ENCODE assay signal across 8 mouse cellular contexts in genomic region chr4:138859245-138859644, GRCm38 (mm10). TPM values are rescaled to one million over a fixed set of nuclear protein-coding genes. Genes with fewer than 3 reads are reported as not detected.
A peak's percentile ranks its signal among the peaks of the same experiment; 100 is the strongest.
DNase-seq lines count a peak whose midpoint lies in the region; ATAC-seq lines count a peak whose summit lies in the region.
"Had no signal": no experiment of that assay in that cellular context is flagged by ENCODE, and none has a peak within 500 bp of the region (broad histone marks: within the 10 kb centered on the region; RNA-seq: fewer than 3 reads in every experiment).

No protein-coding gene starts in this region.

- H3K4me1 ChIP-seq in hindbrain, embryonic 12.5 days = peaks cover 6% of the 10 kb centered on the region; the same call in 1 of the 2 replicates
- no peaks in the 10 kb centered on the region for H3K4me1 ChIP-seq in midbrain, embryonic 14.5 days (ENCODE audit: control insufficient read depth, insufficient read depth, low read length)

- peak; percentile 37 for DNase-seq in retina, adult 2 months (ENCODE audit: low read depth, low spot score)
- no peak for DNase-seq in retina, embryonic 14.5 days (ENCODE audit: low spot score)
- peak; percentile 53 to 69 for DNase-seq in cerebellum, postnatal 25 days
- DNase-seq in midbrain, embryonic 14.5 days = peak; percentile 86
- no peak for DNase-seq in ovary, postnatal 10 days (ENCODE audit: low spot score)

- peak overlapping the region; percentile 14 for H3K4me3 ChIP-seq in hindbrain, embryonic 12.5 days
- peak overlapping the region; percentile 30 for H3K4me3 ChIP-seq in midbrain, embryonic 14.5 days (replicated peaks; ENCODE audit: low read depth, low read length)

- 22% methylated on average over 9 of the region's 9 CpGs for whole genome bisulfite sequencing in hindbrain, embryonic 12.5 days
- 12% methylated on average over 9 of the region's 9 CpGs for WGBS in midbrain, embryonic 14.5 days

- no peaks in the 10 kb centered on the region for H3K27me3 ChIP-seq in hindbrain, embryonic 12.5 days
- no peaks in the 10 kb centered on the region for H3K27me3 ChIP-seq in midbrain, embryonic 14.5 days (ENCODE audit: control insufficient read depth, insufficient read depth, low read length)

- no peak overlapping the region for H3K27ac ChIP-seq in hindbrain, embryonic 12.5 days
- no peak overlapping the region; the same call in 1 of the 2 replicates for H3K27ac ChIP-seq in midbrain, embryonic 14.5 days (replicated peaks; ENCODE audit: low read depth, low read length)

- peak overlapping the region; percentile 40 for H3K4me2 ChIP-seq in hindbrain, embryonic 12.5 days (replicated peaks)
- peak overlapping the region; percentile 49 for H3K4me2 ChIP-seq in midbrain, embryonic 14.5 days (ENCODE audit: low read length)

- ATAC-seq in hindbrain, embryonic 12.5 days (ENCODE audit: low FRiP score) = 0 out of 2 replicates have a peak, but pooled peaks have one; percentile 66
- no peak; the same call in 1 of the 2 replicates for ATAC-seq in midbrain, embryonic 14.5 days (ENCODE audit: low FRiP score, low TSS enrichment)
- no peak for ATAC-seq in activated CD4-positive, CD25-positive, alpha-beta regulatory T cell, adult 4 months

- no peak overlapping the region for H3K9ac ChIP-seq in hindbrain, embryonic 12.5 days
- H3K9ac ChIP-seq in midbrain, embryonic 14.5 days (replicated peaks; ENCODE audit: low read length) = no peak overlapping the region

- H3K36me3 ChIP-seq in hindbrain, embryonic 12.5 days = no peaks in the 10 kb centered on the region
- no peaks in the 10 kb centered on the region for H3K36me3 ChIP-seq in midbrain, embryonic 14.5 days (ENCODE audit: control insufficient read depth, insufficient read depth, low read length)

- H3K9me3 ChIP-seq in hindbrain, embryonic 12.5 days (replicated peaks) = no peaks in the 10 kb centered on the region
- no peaks in the 10 kb centered on the region for H3K9me3 ChIP-seq in midbrain, embryonic 14.5 days (ENCODE audit: control insufficient read depth, low read length)

RNA-seq across cellular contexts. Expression of gene Pla2g5, which starts 4.0 kb away (rescaled TPM):
- not detected in 2 replicates for polyA plus RNA-seq in hindbrain, embryonic 12.5 days (2016; fragmentation: Nextera tagmentation; extraction: Ambion mirVana)
- 0.23 and 0.87 TPM in 2 replicates for polyA plus RNA-seq in midbrain, embryonic 14.5 days (2014; fragmentation: Nextera tagmentation; extraction: Ambion mirVana)
- not detected for polyA plus RNA-seq in activated CD4-positive, CD25-positive, alpha-beta regulatory T cell, adult 4 months (2017; shearing (Covaris generic))

RNA-seq across cellular contexts. Expression of gene Gm13030, which starts 14.5 kb away (rescaled TPM):
- polyA plus RNA-seq in hindbrain, embryonic 12.5 days (2016; fragmentation: Nextera tagmentation; extraction: Ambion mirVana) = not detected in 2 replicates
- not detected in 2 replicates for polyA plus RNA-seq in midbrain, embryonic 14.5 days (2014; fragmentation: Nextera tagmentation; extraction: Ambion mirVana)
- polyA plus RNA-seq in activated CD4-positive, CD25-positive, alpha-beta regulatory T cell, adult 4 months (2017; shearing (Covaris generic)) = not detected
- polyA plus RNA-seq: large intestine, adult 2 months had no signal

RNA-seq across cellular contexts. Expression of gene Pla2g2e, which starts 18.5 kb away (rescaled TPM):
- polyA plus RNA-seq in hindbrain, embryonic 12.5 days (2016; fragmentation: Nextera tagmentation; extraction: Ambion mirVana) = not detected in 2 replicates
- not detected in 2 replicates for polyA plus RNA-seq in midbrain, embryonic 14.5 days (2014; fragmentation: Nextera tagmentation; extraction: Ambion mirVana)
- polyA plus RNA-seq in activated CD4-positive, CD25-positive, alpha-beta regulatory T cell, adult 4 months (2017; shearing (Covaris generic)) = not detected

RNA-seq across cellular contexts. Expression of gene Otud3, which starts 54.5 kb away (rescaled TPM):
- polyA plus RNA-seq in hindbrain, embryonic 12.5 days (2016; fragmentation: Nextera tagmentation; extraction: Ambion mirVana) = 3.3 and 4.0 TPM in 2 replicates
- 1.7 and 2.8 TPM in 2 replicates for polyA plus RNA-seq in midbrain, embryonic 14.5 days (2014; fragmentation: Nextera tagmentation; extraction: Ambion mirVana)
- polyA plus RNA-seq in activated CD4-positive, CD25-positive, alpha-beta regulatory T cell, adult 4 months (2017; shearing (Covaris generic)) = under 1 TPM in 1 of 2 experiments, not detected in 1; 0.66 TPM

Comparison
In these comparisons a context has a peak if more than half of its experiments do, and no peak if none do; other contexts are left out.
1. DNase-seq: peak in retina, adult 2 months (single experiment), cerebellum, postnatal 25 days (2 of 2) and midbrain, embryonic 14.5 days (single experiment); none in retina, embryonic 14.5 days (single experiment) and ovary, postnatal 10 days (single experiment).